Mouse (Mus musculus) lung, embryonic 16.5 days (tissue): Measurements from ENCODE around the gene Mras. TPM values are rescaled to one million over a fixed set of nuclear protein-coding genes. Genes with fewer than 3 reads are reported as not detected.
A peak's percentile ranks its signal among the peaks of the same experiment; 100 is the strongest.

ENCODE experiments used
- ATAC-seq: fragments of 200-750 bp; cut with Nextera tagmentation; 2 replicates; pipeline ENCODE4 v1.8.0; 2017; ENCODE audit warnings: low read depth, mild to moderate bottlenecking, moderate library complexity
- H3K27ac ChIP-seq: fragments of 300-500 bp; sonication (generic); 2 replicates; pipeline ENCODE4 v1.5.1; 2014; ENCODE audit warnings: mild to moderate bottlenecking, control low read depth, low read length
- H3K27me3 ChIP-seq: fragments of 300-500 bp; sonication (generic); 2 replicates; pipeline ENCODE4 v1.6.1; 2014; ENCODE audit warnings: low read depth, low read length, mixed read lengths; ENCODE audit not compliant: control insufficient read depth, insufficient read depth
- H3K36me3 ChIP-seq: fragments of 300-500 bp; sonication (generic); 2 replicates; pipeline ENCODE4 v1.6.1; 2014; ENCODE audit warnings: low read length; ENCODE audit not compliant: control insufficient read depth, insufficient read depth
- H3K4me1 ChIP-seq: fragments of 300-500 bp; sonication (generic); replicated peaks from 2 replicates; pipeline ENCODE4 v1.6.1; 2014; ENCODE audit warnings: low read length, mixed read lengths; ENCODE audit not compliant: control insufficient read depth, insufficient read depth
- H3K4me2 ChIP-seq: fragments of 300-500 bp; sonication (generic); 2 replicates; pipeline ENCODE4 v1.6.1; 2014; ENCODE audit warnings: low read depth, low read length, control low read depth
- H3K4me3 ChIP-seq: fragments of 300-500 bp; sonication (generic); 2 replicates; pipeline ENCODE4 v1.5.1; 2014; ENCODE audit warnings: mild to moderate bottlenecking, low read length, control low read depth
- H3K9ac ChIP-seq: fragments of 300-500 bp; sonication (generic); 2 replicates; pipeline ENCODE4 v1.6.1; 2014; ENCODE audit warnings: low read length, control low read depth
- H3K9me3 ChIP-seq: fragments of 300-500 bp; sonication (generic); 2 replicates; pipeline ENCODE4 v1.6.1; 2016; ENCODE audit warnings: low read length; ENCODE audit not compliant: control insufficient read depth
- WGBS: fragments of 180-500 bp; shearing (Covaris S2); extraction: QIAGEN DNeasy Blood & Tissue Kit; methylation state at CpG from one replicate; pipeline ENCODE4 v1.1.7; 2014; 5-methylcytosine and 5-hydroxymethylcytosine counted together
- polyA plus RNA-seq: library from polyadenylated mRNA; unstranded; fragments of >200 nt; fragmentation: Nextera tagmentation; extraction: Ambion mirVana; gene quantifications from 2 replicates; pipeline ENCODE4 v1.2.1, GENCODE M21; 2015

The Mras gene
- 12.3 and 15.2 TPM in 2 replicates for polyA plus RNA-seq

DNA sequence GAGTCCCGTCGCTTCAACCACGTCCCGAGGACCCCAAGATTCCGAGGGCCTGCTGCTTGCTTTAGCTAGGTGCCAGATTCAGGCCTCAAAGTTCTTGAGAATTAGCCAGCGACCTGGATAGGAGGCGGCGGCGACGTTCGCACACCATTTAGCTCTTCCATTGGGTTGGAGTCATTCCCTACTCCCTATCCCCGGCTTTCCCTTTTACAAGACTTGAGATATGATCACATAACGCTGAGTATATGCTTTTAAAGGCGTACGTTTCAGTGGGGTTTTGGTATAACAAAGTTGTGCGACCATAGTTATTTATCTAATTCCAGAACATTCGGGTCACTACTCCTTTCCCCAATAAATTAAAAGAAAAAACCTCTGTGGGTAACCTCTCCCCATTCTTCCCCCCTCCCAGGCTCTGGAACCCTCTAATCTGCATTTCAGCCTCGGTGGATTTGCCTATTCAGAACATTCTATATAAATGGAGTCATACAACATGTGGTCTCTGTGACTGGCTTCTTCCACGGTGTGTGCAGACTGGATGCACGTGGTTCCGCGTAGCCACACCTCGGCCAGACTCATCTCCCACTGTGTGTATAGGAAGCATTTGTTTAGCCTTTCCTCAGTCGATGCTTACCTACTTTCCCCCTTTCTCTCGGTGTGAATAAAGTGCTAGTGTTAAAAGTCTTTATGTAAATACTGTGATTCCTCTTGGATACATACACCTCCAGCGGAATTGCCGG, at the start of gene Mras:
Gene Mras (minus strand): TSS at position 351 of the 734 bp plus-strand sequence.
- no peaks in the 10 kb centered on the region for H3K9me3 ChIP-seq
- H3K4me2 ChIP-seq = peak within 1 kb of the TSS; percentile 94
- 9% methylated on average over 27 of the region's 27 CpGs for WGBS
- H3K27ac ChIP-seq = peak within 1 kb of the TSS; percentile 48
- H3K9ac ChIP-seq = peak within 1 kb of the TSS; percentile 76
- no peaks in the 10 kb centered on the region for H3K36me3 ChIP-seq
- H3K27me3 ChIP-seq = peaks cover 6% of the 10 kb centered on the region; the same call in 1 of the 2 replicates
- H3K4me1 ChIP-seq = peaks cover 13% of the 10 kb centered on the region; the same call in 1 of the 2 replicates
- ATAC-seq = no peak
- H3K4me3 ChIP-seq = peak within 1 kb of the TSS; percentile 64

DNA sequence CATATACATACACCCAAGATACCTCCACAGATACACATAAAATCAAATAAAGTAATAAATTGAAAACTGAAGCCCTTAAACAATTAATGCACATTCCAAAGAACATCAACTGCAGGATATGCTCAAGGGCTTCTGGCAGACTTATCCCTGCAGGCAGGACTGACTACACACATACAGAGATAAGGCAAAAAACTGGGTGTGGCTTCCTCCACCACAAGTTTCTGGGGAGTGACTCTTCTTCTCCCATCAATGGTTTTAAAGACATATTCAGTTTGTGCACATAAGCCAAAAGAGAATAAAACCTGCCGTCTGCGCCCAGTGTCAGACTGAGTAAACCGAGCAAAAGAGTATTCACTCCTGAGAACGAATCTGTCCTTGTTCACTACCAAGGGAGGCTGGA, 48.0 kb upstream of the Mras start:
- no peak overlapping the region for H3K27ac ChIP-seq
- no peak for ATAC-seq
- no peaks in the 10 kb centered on the region for H3K27me3 ChIP-seq
- H3K4me3 ChIP-seq = no peak overlapping the region
- H3K9me3 ChIP-seq = no peaks in the 10 kb centered on the region
- no peak overlapping the region for H3K4me2 ChIP-seq
- H3K9ac ChIP-seq = no peak overlapping the region
- H3K36me3 ChIP-seq = no peaks in the 10 kb centered on the region; the same call in none of the 2 replicates
- 94% methylated on average over 4 of the region's 4 CpGs for WGBS
- H3K4me1 ChIP-seq = no peaks in the 10 kb centered on the region

DNA sequence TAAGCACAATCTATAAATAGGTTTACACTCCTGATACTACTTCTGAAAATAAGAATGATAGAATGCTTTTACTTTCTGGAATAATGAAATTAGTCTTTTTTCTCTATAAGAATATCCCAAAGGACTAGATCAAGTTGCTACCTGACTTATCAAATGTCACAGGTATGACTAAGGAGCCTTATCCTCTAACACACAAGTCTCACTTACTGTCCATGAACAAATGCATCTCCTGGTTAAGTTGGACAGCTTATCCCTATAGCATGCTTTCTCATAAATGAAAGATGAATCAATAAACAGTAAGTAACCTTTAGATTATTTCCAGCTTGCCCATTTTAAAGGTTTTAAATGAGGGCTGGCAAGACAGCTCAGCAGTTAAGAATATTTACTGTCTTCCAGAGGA, 47.5 kb upstream of the Mras start:
- Histone ChIP-seq H3K27ac (no peak overlapping the region), H3K9me3 (no peaks in the 10 kb centered on the region), H3K4me3 (no peak overlapping the region), H3K4me2 (no peak overlapping the region), H3K36me3 (no peaks in the 10 kb centered on the region; the same call in none of the 2 replicates), H3K27me3 (no peaks in the 10 kb centered on the region), H3K4me1 (no peaks in the 10 kb centered on the region; the same call in 1 of the 2 replicates), H3K9ac (no peak overlapping the region)
- no peak for ATAC-seq

DNA sequence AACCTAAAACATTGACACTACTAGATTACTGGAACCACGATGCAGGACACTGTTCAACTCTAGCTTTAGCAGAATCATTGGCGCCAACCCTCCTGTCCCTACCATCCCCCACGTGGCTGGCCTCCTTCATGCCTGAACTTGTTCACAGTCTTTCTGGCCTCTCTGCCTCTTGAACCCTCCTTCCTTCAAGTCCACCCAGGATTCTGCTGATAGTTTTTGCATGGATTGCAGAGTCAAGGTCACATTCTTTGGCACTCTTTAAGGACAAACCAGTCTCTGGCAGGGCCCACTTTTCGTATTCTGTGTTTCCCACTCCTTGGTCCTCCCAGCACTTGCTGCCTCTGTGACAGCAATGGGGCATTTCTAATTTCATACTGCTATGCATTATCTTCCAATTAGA, 46.0 kb upstream of the Mras start:
- H3K27me3 ChIP-seq = no peaks in the 10 kb centered on the region
- H3K4me1 ChIP-seq = no peaks in the 10 kb centered on the region; the same call in 1 of the 2 replicates
- H3K4me2 ChIP-seq = no peak overlapping the region
- WGBS = 85% methylated on average over 4 of the region's 4 CpGs
- no peaks in the 10 kb centered on the region for H3K9me3 ChIP-seq
- H3K36me3 ChIP-seq = no peaks in the 10 kb centered on the region; the same call in none of the 2 replicates
- H3K4me3 ChIP-seq = no peak overlapping the region
- no peak for ATAC-seq
- H3K27ac ChIP-seq = no peak overlapping the region
- H3K9ac ChIP-seq = no peak overlapping the region

DNA sequence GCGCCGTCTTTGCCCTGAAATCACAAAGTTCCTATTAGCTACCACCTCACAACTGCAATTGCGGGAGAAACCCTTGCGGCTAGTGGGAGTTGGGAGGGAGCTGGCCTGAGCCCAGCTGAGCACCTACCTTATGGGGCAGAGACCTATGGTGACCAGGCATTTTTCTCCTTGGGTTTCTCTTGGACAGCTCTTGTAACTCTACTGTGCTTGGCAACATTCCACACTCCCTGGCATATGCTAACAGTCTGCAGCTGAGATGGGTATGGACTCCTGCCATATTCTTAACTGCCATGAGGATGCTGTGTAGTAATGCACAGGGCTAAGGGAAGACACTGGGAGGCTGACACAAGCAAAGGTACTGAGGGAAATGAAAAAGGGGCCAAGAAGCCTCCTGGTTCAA, 43.6 kb upstream of the Mras start:
- no peak for ATAC-seq
- no peak overlapping the region for H3K9ac ChIP-seq
- no peaks in the 10 kb centered on the region for H3K9me3 ChIP-seq
- no peaks in the 10 kb centered on the region; the same call in none of the 2 replicates for H3K36me3 ChIP-seq
- H3K27me3 ChIP-seq = no peaks in the 10 kb centered on the region
- WGBS = 90% methylated on average over 4 of the region's 4 CpGs
- H3K27ac ChIP-seq = no peak overlapping the region
- no peak overlapping the region for H3K4me3 ChIP-seq
- H3K4me2 ChIP-seq = no peak overlapping the region
- no peaks in the 10 kb centered on the region; the same call in 1 of the 2 replicates for H3K4me1 ChIP-seq

DNA sequence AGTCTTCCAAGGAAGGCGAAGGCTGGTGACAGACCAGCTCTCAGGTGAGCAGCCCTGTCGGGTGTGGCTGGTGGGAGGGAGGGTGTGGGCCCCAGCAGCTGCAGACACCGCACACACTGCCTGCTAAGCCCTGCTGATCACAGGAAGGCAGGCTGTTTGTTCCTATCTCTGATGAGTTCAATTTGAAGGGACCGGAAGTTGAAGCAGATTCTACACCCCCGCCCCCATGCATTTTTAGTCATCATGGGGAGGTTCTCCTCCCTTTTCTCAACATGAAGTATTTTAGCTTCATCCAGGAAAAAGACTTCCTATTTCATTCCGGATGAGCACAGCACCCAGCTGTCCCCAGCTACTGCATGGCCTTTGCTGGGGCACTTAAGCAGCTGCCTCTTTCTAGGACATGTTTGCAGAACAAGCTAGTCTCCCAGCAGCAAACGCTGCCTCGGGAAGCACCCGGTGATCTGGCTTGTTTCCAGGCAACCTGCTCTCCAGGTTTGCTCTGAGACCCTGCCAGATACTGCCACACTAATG, 42.1 kb upstream of the Mras start:
- Histone ChIP-seq H3K9ac (no peak overlapping the region), H3K9me3 (no peaks in the 10 kb centered on the region), H3K4me1 (no peaks in the 10 kb centered on the region; the same call in 1 of the 2 replicates), H3K36me3 (no peaks in the 10 kb centered on the region; the same call in 1 of the 2 replicates), H3K4me3 (no peak overlapping the region), H3K4me2 (no peak overlapping the region), H3K27ac (no peak overlapping the region), H3K27me3 (no peaks in the 10 kb centered on the region)
- 34% methylated on average over 9 of the region's 9 CpGs for WGBS
- ATAC-seq = 0 out of 2 replicates have a peak, but pooled peaks have one; percentile 20

DNA sequence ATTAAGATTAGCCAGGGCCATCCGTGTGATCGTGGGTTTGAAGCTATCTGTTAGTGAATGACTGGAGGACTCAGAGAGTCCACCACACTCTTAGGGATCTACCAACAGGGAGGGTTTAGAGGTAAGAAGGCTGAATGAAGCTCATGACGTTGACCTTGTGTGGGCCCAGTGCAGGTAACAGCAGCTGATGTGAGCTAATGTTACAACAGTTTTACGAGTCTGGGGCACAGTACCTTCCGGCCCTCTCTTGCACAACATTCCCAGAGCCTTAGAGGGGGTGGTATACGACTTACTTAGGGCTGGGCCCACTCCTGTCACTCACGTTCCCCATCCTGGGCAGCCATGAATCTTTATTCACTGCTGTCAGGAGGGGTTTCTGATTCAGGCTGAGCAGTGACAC, 34.2 kb upstream of the Mras start:
- no peak for ATAC-seq
- Histone ChIP-seq H3K9me3 (no peaks in the 10 kb centered on the region), H3K9ac (no peak overlapping the region), H3K4me1 (no peaks in the 10 kb centered on the region), H3K4me3 (no peak overlapping the region), H3K27me3 (no peaks in the 10 kb centered on the region), H3K4me2 (no peak overlapping the region), H3K27ac (no peak overlapping the region), H3K36me3 (no peaks in the 10 kb centered on the region; the same call in 1 of the 2 replicates)
- 69% methylated on average over 7 of the region's 7 CpGs for WGBS

DNA sequence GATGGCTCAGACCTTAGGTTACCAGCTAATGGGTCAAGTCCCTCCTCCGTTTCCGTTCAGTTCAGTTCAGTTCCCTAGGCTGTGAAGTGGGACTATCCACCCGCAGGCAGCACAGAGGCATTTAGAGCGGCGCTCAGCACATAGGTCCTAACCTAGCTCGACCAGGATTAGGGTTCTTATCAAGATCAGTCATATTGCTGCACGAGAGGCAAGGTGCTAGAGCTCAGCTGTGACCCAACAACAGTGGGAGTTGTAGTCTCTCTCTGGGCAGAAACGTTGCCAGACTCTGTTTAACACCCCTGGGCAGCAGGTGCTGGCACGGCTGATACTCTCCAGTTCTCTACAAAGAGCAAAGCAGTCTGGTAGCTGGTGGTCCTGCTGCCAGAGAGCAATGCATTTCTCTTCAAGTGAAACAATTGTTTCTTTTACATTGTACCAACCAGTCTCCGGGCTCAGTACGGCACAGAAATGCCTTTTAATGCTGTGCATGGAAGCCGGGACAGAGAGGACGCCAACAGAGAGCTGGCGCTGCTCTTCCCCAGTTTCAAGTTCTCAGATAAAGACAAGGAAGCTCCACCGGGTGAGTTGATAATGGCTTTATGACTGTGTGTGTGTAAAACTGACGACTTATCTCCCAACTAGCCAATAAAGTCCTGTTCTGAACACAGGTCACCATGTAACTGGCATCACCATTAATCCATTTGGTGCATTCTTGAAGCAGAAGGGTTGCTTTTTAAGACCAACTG, 33.3 kb upstream of the Mras start:
- no peak for ATAC-seq
- 56% methylated on average over 16 of the region's 16 CpGs for WGBS
- Histone ChIP-seq H3K9me3 (no peaks in the 10 kb centered on the region), H3K4me1 (no peaks in the 10 kb centered on the region), H3K36me3 (no peaks in the 10 kb centered on the region; the same call in 1 of the 2 replicates), H3K4me3 (no peak overlapping the region), H3K27me3 (no peaks in the 10 kb centered on the region), H3K9ac (no peak overlapping the region), H3K4me2 (no peak overlapping the region), H3K27ac (no peak overlapping the region)

DNA sequence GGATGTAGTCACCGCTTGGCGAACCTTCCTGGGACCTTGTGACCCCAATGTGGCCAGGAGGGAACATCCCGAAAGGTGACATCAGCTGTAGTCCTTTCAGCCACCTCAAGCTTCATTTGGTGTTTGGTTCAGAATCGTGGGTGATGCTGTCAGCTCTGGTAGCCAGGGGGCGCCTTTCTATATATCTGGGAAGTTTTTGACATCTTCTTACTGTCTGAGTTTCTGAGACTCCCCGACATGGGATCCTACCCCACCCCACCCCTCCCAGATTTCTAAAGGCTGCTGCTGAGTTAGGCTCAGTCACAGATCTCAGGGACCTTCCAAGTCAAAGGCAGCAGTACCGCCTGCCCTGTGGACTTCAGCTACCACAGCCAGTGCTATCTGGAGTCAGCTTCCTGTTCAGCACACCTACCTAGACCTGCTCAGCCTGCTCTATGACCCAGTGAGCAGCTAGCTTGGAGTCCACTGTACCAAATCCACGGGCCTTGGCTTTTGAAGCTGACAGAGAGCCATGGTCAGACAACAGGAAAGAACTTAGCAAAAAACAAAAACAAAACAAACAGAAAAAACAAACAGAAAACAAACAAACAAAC, 32.6 kb upstream of the Mras start:
- Histone ChIP-seq H3K4me1 (no peaks in the 10 kb centered on the region), H3K9ac (no peak overlapping the region), H3K9me3 (no peaks in the 10 kb centered on the region), H3K27me3 (no peaks in the 10 kb centered on the region), H3K4me2 (no peak overlapping the region), H3K36me3 (no peaks in the 10 kb centered on the region), H3K4me3 (no peak overlapping the region), H3K27ac (no peak overlapping the region)
- 52% methylated on average over 8 of the region's 8 CpGs for WGBS
- no peak for ATAC-seq
